Mouse (Mus musculus) small intestine, adult 2 months (tissue): ENCODE measurements around the gene Bhlha15.

Experiments
- CTCF ChIP-seq: fragments of 200-500 bp; IDR thresholded peaks from 2 replicates; pipeline ENCODE4 v1.5.1; 2012; ENCODE audit warnings: low read depth, mild to moderate bottlenecking, control low read depth, inconsistent platforms, low read length, moderate library complexity, mixed read lengths; ENCODE audit not compliant: insufficient replicate concordance, insufficient read length; ENCODE audit errors: extremely low read depth
- POLR2A ChIP-seq: fragments of 200-500 bp; IDR thresholded peaks from 2 replicates; pipeline ENCODE4 v1.6.1; 2012; ENCODE audit warnings: low read depth, mild to moderate bottlenecking, control low read depth, inconsistent platforms, low read length, moderate library complexity

GRCm38 (mm10) chr5:144143531-144143930 lies 46.6 kb upstream of the Bhlha15 start:
- no peak for TF ChIP-seq CTCF
- TF ChIP-seq POLR2A = no peak
